Mouse (Mus musculus) hindbrain, embryonic 14.5 days (tissue): ENCODE results near the gene Por. TPM values are rescaled to one million over a fixed set of nuclear protein-coding genes. Genes with fewer than 3 reads are reported as not detected.

Experiments
- ATAC-seq: fragments of 200-750 bp; cut with Nextera tagmentation; 2 replicates; pipeline ENCODE4 v1.8.0; 2017; ENCODE audit warnings: moderate number of reproducible peaks, mild to moderate bottlenecking, moderate TSS enrichment, moderate library complexity; ENCODE audit not compliant: low FRiP score
- DNase-seq: peaks from one replicate; pipeline ENCODE4 v3.0.0-alpha.2; 2015; ENCODE audit warnings: low spot score
- H3K27ac ChIP-seq: fragments of 300-500 bp; sonication (generic); 2 replicates; pipeline ENCODE4 v1.5.1; 2014; ENCODE audit warnings: mild to moderate bottlenecking, moderate library complexity
- H3K27me3 ChIP-seq: fragments of 300-500 bp; sonication (generic); 2 replicates; pipeline ENCODE4 v1.6.1; 2014; ENCODE audit warnings: mild to moderate bottlenecking, low read length, mixed read lengths; ENCODE audit not compliant: control insufficient read depth, insufficient read depth
- H3K36me3 ChIP-seq: fragments of 300-500 bp; sonication (generic); replicated peaks from 2 replicates; pipeline ENCODE4 v1.6.1; 2014; ENCODE audit not compliant: control insufficient read depth, insufficient read depth
- H3K4me1 ChIP-seq: fragments of 300-500 bp; sonication (generic); replicated peaks from 2 replicates; pipeline ENCODE4 v1.6.1; 2014; ENCODE audit warnings: antibody characterized with exemption, low read length, mixed read lengths; ENCODE audit not compliant: control insufficient read depth, insufficient read depth
- H3K4me2 ChIP-seq: fragments of 300-500 bp; sonication (generic); replicated peaks from 2 replicates; pipeline ENCODE4 v1.6.1; 2014; ENCODE audit warnings: mild to moderate bottlenecking, moderate library complexity
- H3K4me3 ChIP-seq: fragments of 300-500 bp; sonication (generic); replicated peaks from 2 replicates; pipeline ENCODE4 v1.5.1; 2014; ENCODE audit warnings: mild to moderate bottlenecking, low read length
- H3K9ac ChIP-seq: fragments of 300-500 bp; sonication (generic); 2 replicates; pipeline ENCODE4 v1.6.1; 2014
- H3K9me3 ChIP-seq: fragments of 300-500 bp; sonication (generic); 2 replicates; pipeline ENCODE4 v1.6.1; 2016; ENCODE audit warnings: low read length; ENCODE audit not compliant: control insufficient read depth
- WGBS: fragments of 180-500 bp; shearing (Covaris S2); extraction: QIAGEN DNeasy Blood & Tissue Kit; methylation state at CpG from one replicate; pipeline ENCODE4 v1.1.7; 2014; 5-methylcytosine and 5-hydroxymethylcytosine counted together
- polyA plus RNA-seq: library from polyadenylated mRNA; unstranded; fragments of >200 nt; fragmentation: Nextera tagmentation; extraction: Ambion mirVana; gene quantifications from 2 replicates; pipeline ENCODE4 v1.2.1, GENCODE M21; 2014

The Por gene
- polyA plus RNA-seq, 1 experiment from 2014 or later: 79.7 TPM

DNA sequence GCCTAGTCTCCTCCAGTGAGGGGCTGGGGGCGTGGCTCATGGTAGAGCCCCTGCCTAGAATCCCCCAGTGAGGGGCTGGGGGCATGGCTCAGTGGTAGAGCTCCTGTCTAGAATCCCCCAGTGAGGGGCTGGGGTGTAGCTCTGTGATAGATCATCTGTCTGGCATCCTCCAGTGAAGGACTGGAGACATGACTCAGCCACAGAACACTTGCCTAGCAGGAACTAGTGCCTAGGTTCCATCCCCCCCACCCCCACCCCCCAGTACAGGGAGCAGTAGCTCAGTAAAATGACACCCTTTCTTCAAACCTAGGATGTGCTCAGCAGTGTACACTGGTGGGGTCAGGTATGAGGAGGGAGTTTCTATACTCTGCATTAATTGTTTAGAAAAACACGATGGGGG, 1.0 kb downstream of the Por start:
- 80% methylated on average over 2 of the region's 2 CpGs for WGBS

GRCm38 (mm10) chr5:135672509-135672908, 2.7 kb downstream of the Por start:
- WGBS: 60% methylated on average over 4 of the region's 4 CpGs
- H3K9ac ChIP-seq: no peak overlapping the region
- H3K36me3 ChIP-seq: no peaks in the 10 kb centered on the region
- H3K9me3 ChIP-seq: no peaks in the 10 kb centered on the region
- no peak overlapping the region for H3K4me2 ChIP-seq
- DNase-seq (no peak), ATAC-seq (no peak)
- H3K27me3 ChIP-seq: no peaks in the 10 kb centered on the region
- peaks cover 23% of the 10 kb centered on the region for H3K4me1 ChIP-seq
- H3K27ac ChIP-seq: no peak overlapping the region
- no peak overlapping the region for H3K4me3 ChIP-seq

More for the DNA sequence above, 1.0 kb downstream of the Por start:
- no peak overlapping the region for H3K9ac ChIP-seq
- DNase-seq: no peak
- no peak for ATAC-seq
- H3K36me3 ChIP-seq: no peaks in the 10 kb centered on the region
- no peak overlapping the region for H3K4me3 ChIP-seq
- H3K27me3 ChIP-seq: no peaks in the 10 kb centered on the region
- H3K4me2 ChIP-seq: no peak overlapping the region
- no peaks in the 10 kb centered on the region for H3K9me3 ChIP-seq
- H3K4me1 ChIP-seq: peaks cover 20% of the 10 kb centered on the region
- no peak overlapping the region for H3K27ac ChIP-seq

DNA sequence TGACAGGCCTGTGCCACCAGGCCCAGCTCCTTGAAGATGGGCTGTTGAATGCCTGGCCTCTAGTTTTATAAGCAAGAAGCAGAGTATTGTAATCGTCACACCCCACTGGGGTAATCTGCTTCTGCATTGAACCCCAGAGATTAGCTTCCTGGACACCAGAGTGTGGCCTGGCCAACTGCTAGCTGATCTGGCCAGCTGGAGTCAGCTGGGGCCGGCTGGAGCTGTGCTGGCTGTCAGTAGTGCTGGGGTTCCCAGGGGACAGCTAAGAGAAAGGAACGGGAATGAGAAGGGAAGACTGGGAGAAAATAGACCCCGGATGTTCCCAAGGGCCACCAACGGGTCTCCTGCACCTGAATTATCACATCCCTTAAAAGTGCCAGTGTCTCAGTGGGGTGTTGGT, 3.1 kb downstream of the Por start:
- H3K27me3 ChIP-seq: no peaks in the 10 kb centered on the region
- WGBS: 43% methylated on average over 5 of the region's 5 CpGs
- no peak overlapping the region for H3K9ac ChIP-seq
- no peak for ATAC-seq
- H3K4me3 ChIP-seq: no peak overlapping the region
- no peaks in the 10 kb centered on the region for H3K9me3 ChIP-seq
- H3K27ac ChIP-seq: no peak overlapping the region
- peaks cover 23% of the 10 kb centered on the region for H3K4me1 ChIP-seq
- H3K4me2 ChIP-seq: no peak overlapping the region
- no peak for DNase-seq
- no peaks in the 10 kb centered on the region for H3K36me3 ChIP-seq

- Histone ChIP-seq H3K4me1 (peaks cover 23% of the 10 kb centered on the region), H3K4me3 (no peak overlapping the region), H3K27me3 (no peaks in the 10 kb centered on the region), H3K27ac (peak overlapping the region; percentile 80), H3K9ac (no peak overlapping the region), H3K9me3 (no peaks in the 10 kb centered on the region), H3K4me2 (peak overlapping the region; percentile 26), H3K36me3 (no peaks in the 10 kb centered on the region)
- ATAC-seq (peak; percentile 43; the same call in 1 of the 2 replicates), DNase-seq (peak; percentile 31)
- 13% methylated on average over 3 of the region's 3 CpGs for WGBS
Observed at GRCm38 (mm10) chr5:135674349-135674775, 4.5 kb downstream of the Por start.

DNA sequence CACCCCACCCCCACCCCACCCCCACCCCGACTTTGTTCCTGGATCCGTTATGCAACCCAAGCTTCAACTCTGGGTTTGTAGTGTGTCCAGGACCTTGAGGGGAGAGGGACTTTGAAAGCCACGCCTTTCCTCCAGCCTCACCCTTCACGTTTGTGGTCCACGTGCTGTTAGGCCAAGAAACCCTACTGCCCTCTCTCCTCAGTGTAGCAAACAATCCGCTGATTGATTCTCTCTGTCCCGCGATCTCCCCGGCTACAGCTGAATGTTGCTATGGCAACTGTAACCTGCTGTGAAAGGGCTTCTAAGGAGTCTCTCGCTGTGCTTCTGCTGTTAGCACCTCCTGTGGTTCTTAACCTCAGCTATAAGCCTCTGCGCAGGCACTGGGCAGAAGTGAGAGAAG, 5.0 kb downstream of the Por start:
- peak; percentile 83 for ATAC-seq
- under 1% methylated on average over 11 of the region's 11 CpGs for WGBS
- H3K36me3 ChIP-seq: no peaks in the 10 kb centered on the region
- no peaks in the 10 kb centered on the region for H3K27me3 ChIP-seq
- DNase-seq: peak; percentile 87
- H3K4me2 ChIP-seq: peak overlapping the region; percentile 26
- H3K4me3 ChIP-seq: no peak overlapping the region
- no peak overlapping the region for H3K9ac ChIP-seq
- H3K27ac ChIP-seq: peak overlapping the region; percentile 80
- no peaks in the 10 kb centered on the region for H3K9me3 ChIP-seq
- H3K4me1 ChIP-seq: peaks cover 23% of the 10 kb centered on the region

- Histone ChIP-seq H3K27me3 (no peaks in the 10 kb centered on the region), H3K9ac (no peak overlapping the region), H3K4me1 (peaks cover 23% of the 10 kb centered on the region), H3K9me3 (no peaks in the 10 kb centered on the region), H3K36me3 (no peaks in the 10 kb centered on the region), H3K4me3 (no peak overlapping the region), H3K27ac (no peak overlapping the region), H3K4me2 (no peak overlapping the region)
- ATAC-seq (no peak), DNase-seq (no peak)
- 81% methylated on average over 3 of the region's 3 CpGs for WGBS
Observed at GRCm38 (mm10) chr5:135676696-135677095, 6.9 kb downstream of the Por start.

DNA sequence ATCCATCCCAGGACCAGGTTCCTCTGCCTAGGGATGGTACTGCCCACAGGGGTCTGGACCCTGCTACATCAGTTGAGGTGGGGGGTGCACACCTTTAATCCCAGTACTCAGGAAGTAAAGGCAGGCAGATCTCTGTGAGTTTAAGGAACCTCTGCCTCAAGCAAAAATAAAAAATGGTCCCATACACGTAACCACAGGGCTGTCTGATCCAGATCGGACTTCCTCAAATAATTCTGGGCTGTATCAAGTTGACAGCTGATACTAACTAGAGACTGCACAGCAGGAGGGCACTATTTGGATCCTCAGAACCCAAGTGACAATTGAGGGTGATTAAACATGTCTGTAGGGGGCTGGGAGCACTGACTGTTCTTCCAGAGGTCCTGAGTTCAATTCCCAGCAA, 7.4 kb downstream of the Por start:
- Histone ChIP-seq H3K9ac (no peak overlapping the region), H3K4me3 (no peak overlapping the region), H3K4me2 (no peak overlapping the region), H3K4me1 (peaks cover 23% of the 10 kb centered on the region), H3K27ac (no peak overlapping the region), H3K9me3 (no peaks in the 10 kb centered on the region), H3K36me3 (no peaks in the 10 kb centered on the region), H3K27me3 (no peaks in the 10 kb centered on the region)
- no peak for DNase-seq
- no peak for ATAC-seq
- WGBS: 82% methylated on average over 2 of the region's 2 CpGs

DNA sequence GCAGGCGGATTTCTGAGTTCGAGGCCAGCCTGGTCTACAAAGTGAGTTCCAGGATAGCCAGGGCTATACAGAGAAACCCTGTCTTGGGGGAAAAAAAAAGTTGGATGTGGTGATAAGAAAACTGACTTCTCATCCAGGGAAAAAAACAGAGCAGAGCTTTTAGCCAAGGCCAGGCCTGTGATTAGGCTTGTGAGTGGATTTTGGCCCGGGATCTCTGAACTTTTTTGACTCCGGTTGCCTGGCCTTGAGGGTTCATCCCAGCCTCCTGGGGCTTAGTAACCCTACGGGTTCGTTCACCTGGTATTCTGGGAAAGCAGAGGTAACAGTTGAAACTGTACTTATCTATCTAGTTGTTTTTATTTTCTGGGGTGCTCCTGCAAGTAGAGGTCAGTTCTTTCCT, 8.6 kb downstream of the Por start:
- H3K9me3 ChIP-seq: no peaks in the 10 kb centered on the region
- no peak overlapping the region for H3K4me3 ChIP-seq
- H3K36me3 ChIP-seq: no peaks in the 10 kb centered on the region
- no peak for ATAC-seq
- WGBS: over 99% methylated on average over 6 of the region's 6 CpGs
- no peak overlapping the region for H3K9ac ChIP-seq
- H3K27ac ChIP-seq: no peak overlapping the region
- H3K4me2 ChIP-seq: no peak overlapping the region
- no peak for DNase-seq
- no peaks in the 10 kb centered on the region for H3K27me3 ChIP-seq
- peaks cover 23% of the 10 kb centered on the region for H3K4me1 ChIP-seq

DNA sequence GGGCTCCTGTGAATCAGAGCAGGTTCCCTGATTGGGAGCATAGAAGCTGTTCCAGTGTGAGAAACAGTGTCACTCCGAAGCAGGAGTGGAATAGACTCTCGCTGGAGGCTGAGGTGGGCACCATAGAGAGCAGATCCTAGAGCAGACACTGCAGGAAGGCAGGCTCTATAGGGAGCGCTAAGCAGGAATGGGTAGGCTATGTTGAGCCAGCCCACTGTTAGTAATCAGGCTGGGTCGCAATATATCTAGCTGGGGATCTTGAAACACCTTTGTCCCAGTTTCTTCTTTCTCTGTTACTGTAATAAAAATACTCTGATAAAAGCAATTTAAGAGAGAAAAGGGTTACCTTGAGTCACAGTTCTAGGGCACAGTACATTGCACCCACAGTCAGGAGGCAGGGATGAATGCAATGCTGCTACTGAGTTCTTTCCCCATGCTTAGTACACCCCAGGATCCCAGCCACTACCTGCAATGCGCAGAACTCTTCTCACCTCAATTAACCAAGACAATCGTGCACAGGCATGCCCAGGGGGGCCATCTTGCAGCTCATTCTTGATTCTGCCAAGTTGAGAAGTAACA, 11.2 kb downstream of the Por start:
- Histone ChIP-seq H3K27me3 (no peaks in the 10 kb centered on the region), H3K4me3 (no peak overlapping the region), H3K9ac (no peak overlapping the region), H3K9me3 (no peaks in the 10 kb centered on the region), H3K27ac (no peak overlapping the region), H3K4me1 (peaks cover 1% of the 10 kb centered on the region; the same call in 1 of the 2 replicates), H3K36me3 (no peaks in the 10 kb centered on the region), H3K4me2 (no peak overlapping the region)
- ATAC-seq (no peak), DNase-seq (no peak)
- 77% methylated on average over 6 of the region's 6 CpGs for WGBS

DNA sequence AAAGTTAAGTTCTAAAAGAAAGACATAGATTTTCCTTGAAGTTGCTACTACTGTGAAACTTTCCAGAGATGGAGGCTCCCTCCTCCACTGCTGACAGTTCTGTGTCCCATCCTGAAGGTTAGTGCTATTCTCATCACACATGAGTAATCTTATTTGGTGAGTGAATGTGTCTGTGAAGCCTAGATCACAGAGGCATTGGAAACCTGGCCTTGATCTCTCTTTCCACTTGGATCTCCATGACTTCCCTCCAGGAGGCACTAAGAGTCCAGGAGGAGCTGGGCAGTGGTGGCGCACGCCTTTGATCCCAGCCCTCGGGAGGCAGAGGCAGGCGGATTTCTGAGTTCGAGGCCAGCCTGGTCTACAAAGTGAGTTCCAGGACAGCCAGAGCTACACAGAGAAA, 12.2 kb downstream of the Por start:
- no peak for DNase-seq
- no peak overlapping the region for H3K27ac ChIP-seq
- no peak overlapping the region for H3K9ac ChIP-seq
- no peak overlapping the region for H3K4me2 ChIP-seq
- H3K9me3 ChIP-seq: no peaks in the 10 kb centered on the region
- ATAC-seq: no peak
- no peaks in the 10 kb centered on the region for H3K4me1 ChIP-seq
- no peaks in the 10 kb centered on the region for H3K36me3 ChIP-seq
- H3K27me3 ChIP-seq: no peaks in the 10 kb centered on the region
- H3K4me3 ChIP-seq: no peak overlapping the region
- over 99% methylated on average over 5 of the region's 5 CpGs for WGBS
